Mouse (Mus musculus) inflammation-experienced regulatory T-cells, adult 6 months (primary cell): ENCODE data around the gene Ly6g6e. TPM values are rescaled to one million over a fixed set of nuclear protein-coding genes. Genes with fewer than 3 reads are reported as not detected.

Experiments
- ATAC-seq: one replicate; pipeline ENCODE4 v1.8.0; 2017
- polyA plus RNA-seq, 3 experiments: library from polyadenylated mRNA; unstranded; fragments of 100-300 nt; shearing (Covaris generic); gene quantifications; one replicate each; pipeline ENCODE4 v1.2.1; 2017

Ly6g6e gene
- polyA plus RNA-seq, 3 experiments from 2014 or later, result not detected

DNA sequence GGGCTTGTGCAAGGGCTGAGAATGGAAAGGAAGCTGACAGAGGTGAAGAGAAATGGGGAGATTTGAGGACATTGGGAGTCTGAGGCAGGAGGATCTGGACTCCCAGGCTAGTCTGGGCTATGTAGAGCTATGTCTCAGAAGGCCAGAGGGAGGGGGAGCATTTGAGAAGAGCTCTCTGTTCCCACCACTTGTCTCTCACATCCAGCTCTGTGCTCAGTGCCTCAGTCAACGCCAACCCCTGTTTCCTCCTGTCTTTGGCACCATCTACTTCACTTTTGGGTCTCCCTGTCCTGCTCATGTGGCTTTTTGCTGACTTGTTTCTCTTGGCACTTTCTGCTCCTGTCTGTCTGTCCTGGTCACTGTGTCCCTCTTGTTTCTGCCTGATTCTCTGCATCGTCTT, 583 bp downstream of the Ly6g6e start:
- no peak for ATAC-seq

DNA sequence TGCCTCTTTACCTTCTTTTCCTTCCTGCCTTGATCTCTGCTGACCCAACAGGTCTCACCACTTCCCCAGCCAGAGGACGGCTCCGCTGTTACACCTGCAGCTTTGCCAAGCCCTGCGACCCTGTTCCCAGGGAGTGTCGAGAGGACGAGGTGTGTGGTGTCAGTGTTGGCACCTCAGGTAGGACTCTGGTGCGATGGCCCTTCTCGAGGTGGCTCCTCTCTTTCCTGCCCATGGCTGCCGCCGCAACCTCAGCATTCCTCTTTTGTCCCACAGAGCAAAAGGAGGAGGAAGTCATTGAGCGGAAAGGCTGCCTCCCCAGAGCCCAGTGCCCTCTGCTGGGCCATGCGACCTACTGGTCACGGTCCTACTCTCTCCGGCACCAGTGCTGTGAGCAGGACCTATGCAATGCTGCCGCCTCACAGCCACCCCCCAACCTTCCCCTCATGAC, 1.1 kb downstream of the Ly6g6e start, which contains the start of gene Ly6g6d:
Gene Ly6g6d, minus strand, starts transcription at position 280 of the 448 bp plus-strand sequence.
- ATAC-seq, result no peak

DNA sequence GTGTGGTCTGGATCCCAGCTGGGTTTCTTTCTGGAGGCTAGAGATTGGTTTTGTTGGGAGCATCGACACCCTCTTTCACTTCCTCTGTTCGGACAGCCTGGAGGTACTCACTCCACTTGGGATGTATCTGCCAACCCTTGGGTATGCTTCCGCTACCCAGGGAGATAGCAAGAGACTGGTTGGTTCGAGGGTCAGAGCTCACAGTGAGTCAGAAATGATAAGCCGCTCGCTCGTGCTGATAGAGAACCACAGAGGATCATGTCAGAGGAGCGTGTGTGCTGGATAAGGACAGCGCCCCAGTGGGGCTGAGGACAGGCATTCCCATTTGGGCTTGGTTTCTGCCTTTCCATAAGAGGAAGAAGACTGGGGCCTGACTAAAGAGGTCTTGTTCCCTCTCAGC, 3.1 kb downstream of the Ly6g6e start:
- no peak for ATAC-seq

DNA sequence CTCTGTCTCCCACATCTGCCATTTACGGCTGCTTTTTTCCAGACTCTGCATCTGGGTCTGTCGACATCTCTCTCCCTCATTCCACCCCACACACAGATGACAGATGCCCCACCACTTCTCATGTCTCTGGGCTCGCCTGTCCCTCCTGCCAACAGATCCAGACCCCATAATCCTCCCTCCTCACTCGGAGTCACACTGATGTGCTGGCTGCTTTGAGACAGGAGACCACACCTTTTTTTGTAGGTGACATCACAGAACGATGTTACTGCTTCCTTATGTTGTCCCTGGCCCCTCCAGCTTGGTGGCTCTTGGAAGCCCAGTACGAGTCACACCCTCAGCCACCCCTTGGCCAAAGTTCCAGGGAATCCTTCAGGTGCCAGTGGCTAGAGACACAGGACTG, 3.5 kb downstream of the Ly6g6e start:
- ATAC-seq, result no peak

DNA sequence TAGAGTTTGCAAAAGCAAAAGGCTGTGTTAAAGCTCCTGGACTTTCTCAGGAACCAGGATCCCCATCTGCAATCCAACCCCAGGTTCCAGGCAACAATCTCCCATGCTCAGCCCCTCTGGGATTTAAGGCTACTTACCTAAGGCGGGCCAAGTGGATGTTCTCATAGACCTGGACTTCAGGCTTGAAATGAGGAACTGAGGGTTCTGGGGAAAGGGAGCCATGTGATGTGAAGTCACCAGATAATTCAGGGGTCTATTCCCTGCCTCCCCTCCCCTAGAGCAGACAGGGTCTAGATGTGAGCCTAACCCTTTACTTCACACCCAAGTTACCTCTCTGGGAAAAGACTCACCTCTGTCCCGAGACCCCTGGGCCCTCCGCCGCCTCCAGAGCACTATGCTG, 4.0 kb downstream of the Ly6g6e start:
- ATAC-seq, result no peak

DNA sequence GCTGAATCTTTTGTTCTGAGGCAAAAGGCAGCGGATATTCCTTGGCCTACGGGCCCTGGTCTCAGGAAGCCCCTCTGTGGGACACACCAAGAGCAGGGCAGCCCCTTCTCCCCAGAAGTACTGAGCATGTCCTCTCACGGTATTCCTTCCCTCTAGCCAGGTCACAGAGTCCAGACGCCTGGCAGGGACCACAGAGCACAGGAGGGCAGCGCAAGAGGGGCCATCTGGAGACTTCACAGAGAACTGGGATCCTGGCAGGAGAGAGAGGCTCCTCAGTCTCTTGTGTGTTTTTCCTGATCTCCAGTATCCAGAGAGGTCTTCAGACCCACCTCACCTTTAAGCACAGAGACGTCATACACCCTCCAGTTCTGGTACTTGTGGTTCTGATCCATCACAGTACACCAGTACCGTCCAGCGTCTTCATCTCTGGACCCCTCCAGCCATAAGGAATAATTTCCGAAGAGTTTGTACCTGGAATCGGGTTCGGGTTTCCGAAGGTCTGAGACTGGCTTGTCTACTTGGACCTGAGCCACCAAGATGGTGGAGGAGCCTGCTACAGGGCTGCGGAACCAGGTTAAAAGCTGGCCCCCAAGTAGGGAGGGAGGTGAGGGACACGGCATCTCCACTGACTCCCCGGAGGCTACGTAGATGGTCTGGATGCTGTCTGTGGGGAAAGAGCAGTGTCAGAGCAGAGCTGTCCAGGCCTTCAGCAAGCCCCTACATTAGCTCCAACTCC, 6.3 kb downstream of the Ly6g6e start:
- no peak for ATAC-seq

DNA sequence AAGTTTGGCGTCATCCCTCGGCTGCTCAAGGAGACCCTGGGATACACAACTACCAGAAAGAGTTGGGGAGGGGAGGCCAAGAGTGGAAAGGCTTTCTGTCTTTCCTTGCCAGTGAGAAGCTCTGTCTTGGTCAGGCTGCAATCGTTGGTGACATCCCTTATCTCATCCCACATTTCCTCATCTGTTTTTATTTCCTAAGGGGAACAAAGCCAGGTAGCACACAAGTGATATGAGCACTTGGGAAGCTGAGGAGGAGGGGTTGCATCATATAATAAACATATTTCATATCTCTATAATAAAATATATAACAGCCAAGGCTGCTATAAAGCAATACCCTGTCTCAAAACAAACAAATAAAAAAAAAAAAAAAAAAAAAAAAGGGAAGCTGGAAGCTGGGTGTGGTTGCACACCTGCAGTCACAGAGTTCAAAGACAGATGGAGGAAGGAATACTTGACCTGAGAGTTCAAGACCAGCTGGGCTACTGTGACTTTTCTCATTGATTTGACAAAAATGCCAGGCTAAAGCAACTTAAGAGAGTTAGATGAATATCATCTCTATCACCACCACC, 7.3 kb downstream of the Ly6g6e start:
- no peak for ATAC-seq

DNA sequence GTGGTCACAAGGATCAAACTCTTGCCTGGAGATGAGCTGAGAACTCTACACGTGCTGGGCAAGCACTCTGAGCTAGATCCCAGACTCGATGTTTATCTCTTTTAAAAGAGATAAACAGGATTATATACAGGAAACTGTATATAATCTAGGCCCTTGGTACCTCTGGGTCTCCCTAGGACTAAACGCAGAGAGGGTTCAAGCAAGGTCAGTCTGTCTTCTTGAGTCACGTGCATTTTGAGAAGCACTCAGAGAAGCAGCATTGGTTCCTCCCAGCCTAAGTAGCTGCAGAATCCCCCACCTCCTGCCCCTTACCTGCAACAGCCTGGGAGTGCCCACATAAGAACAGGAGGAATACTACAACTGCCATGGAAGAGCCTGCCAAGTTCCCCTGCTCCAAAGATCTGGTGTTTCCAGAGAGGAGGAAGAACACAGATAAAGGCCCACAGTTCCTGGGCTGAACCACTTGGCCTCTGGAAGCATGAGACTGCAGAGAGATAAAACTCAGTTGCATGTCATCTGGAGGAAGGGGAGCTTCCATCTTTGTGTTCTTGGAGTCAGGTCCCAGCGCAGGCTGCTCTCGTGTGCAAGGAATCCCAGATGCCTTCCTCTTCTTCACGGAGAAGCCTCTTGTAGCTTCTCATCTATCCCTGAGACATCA, 8.6 kb downstream of the Ly6g6e start, which contains the start of gene Ly6g6f:
Gene Ly6g6f, minus strand, starts transcription at position 403 of the 658 bp plus-strand sequence.
- ATAC-seq, result no peak

DNA sequence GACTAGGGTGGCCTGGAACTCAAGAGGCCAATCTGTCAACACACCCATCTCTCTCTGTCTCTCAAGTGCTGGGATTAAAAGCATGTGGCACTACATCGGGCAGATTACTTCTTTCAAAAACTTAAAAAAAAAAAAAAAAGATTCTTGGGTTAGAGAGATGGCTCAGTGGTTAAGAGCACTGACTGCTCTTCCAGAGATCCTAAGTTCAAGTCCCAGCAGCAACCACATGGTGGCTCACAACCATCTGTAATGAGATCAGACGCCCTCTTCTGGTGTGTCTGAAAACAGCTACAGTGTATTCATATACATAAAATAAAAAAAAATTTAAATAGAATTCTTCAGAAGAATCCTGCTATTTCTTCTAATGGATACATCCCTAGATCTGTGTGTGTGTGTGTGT, 11.4 kb downstream of the Ly6g6e start:
- no peak for ATAC-seq

DNA sequence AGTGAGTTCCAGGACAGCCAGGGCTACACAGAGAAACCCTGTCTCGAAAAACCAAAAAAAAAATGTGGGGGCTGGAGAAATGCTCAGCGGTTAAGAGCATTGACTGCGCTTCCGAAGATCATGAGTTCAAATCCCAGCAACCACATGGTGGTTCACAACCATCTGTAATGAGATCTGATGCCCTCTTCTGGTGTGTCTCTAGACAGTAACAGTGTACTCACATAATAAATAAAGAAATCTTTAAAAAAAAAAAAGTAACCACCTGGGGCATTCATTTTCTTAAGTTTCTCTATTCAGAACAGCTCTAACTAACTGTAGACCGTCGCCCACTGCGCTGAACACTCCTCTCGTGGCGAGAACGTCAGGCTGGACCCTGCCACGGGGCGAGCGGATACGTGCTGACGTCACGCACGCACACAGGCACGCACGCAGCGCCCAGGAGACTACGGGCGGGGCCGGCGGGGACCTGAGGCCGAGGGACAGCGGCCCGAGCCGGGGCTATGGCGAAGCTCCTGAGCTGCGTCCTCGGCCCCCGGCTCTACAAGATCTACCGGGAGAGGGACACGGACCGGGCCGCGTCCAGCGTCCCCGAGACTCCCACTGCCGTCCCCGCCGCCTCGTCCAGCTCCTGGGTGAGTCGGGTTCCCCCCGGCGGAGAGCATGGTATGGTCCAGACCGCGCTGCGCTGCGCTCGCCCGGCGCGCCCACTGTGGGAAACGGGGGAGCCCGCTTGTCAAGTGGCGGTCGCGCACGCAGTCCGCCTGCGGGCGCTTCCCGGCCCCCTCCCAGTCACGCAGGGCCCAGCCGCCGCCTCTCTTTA, 12.3 kb downstream of the Ly6g6e start, which contains the start of gene Abhd16a:
Gene Abhd16a, plus strand, starts transcription at position 439 of the 820 bp plus-strand sequence.
- ATAC-seq, result peak; percentile 95

DNA sequence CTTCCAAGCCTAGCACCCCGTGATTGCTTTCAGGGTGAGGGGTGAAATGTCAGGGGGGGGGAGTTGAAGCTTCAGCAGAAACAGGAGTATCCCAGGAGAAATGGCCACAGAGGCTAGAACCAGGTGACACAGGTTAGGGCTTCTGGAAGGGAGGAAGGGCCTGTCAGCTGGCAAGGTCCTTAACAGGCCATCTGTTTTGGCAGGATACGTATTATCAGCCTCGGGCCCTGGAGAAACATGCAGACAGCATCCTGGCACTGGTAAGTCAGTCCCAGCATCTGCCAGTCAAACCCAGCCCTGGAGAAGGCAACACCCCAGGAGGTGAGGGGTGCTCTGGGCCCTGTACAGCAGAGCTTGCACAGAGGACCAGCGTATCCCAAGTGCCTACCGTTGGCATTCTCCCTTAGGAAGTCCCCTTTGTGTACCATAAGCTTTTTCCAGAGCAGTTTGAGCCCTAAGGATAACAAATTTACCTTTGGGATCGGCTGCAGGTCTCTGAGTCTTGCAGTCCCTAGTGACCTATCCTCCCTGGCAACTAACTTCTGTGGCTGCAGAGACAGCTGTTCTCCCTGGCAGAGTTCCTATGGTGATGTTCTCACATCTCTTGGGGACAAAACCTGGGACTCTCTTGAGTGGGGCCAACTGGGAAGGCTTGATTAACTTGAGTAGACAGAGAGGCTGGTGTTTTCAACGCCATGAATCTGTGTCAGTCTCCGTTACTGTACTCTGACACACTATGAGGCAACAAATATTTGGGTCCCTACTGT, 13.6 kb downstream of the Ly6g6e start:
- ATAC-seq, result no peak

DNA sequence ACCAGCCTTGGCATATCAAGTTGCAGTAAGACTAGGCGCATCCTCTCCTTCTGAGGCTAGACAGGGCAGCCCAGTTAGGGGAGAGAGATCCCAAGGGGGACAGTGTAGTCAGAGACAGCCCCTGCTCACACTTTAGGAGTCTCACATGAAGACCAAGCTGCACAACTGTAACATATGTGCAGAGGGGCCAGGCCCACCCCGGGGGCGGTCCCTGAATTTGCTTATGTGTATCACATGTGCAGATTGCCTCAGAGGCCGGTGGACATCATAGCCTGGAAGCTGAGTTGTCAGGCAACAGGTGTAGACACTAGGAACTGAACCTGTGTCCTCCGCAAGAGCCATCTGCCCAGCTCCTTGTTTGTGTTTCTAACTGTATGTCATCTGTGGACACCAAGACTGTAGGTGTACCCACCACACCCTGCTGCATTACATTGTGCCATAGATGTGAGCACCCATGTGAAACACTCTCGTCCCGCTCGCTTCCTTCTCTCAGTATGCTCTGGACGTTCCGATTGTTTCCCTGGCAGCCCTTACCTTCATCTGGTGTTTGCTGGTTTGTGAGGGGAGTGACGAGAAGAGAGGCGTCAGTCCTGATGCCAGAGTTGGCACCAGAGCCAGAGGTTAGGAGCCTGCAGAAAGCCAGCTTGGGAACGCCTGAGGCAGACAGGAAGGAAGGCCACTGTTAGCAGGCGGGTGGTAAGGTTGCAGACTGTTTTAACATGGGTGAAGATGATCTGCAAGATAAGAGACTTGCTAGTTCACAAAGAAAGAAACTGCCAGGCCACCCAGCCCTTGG, 15.9 kb downstream of the Ly6g6e start:
- no peak for ATAC-seq

DNA sequence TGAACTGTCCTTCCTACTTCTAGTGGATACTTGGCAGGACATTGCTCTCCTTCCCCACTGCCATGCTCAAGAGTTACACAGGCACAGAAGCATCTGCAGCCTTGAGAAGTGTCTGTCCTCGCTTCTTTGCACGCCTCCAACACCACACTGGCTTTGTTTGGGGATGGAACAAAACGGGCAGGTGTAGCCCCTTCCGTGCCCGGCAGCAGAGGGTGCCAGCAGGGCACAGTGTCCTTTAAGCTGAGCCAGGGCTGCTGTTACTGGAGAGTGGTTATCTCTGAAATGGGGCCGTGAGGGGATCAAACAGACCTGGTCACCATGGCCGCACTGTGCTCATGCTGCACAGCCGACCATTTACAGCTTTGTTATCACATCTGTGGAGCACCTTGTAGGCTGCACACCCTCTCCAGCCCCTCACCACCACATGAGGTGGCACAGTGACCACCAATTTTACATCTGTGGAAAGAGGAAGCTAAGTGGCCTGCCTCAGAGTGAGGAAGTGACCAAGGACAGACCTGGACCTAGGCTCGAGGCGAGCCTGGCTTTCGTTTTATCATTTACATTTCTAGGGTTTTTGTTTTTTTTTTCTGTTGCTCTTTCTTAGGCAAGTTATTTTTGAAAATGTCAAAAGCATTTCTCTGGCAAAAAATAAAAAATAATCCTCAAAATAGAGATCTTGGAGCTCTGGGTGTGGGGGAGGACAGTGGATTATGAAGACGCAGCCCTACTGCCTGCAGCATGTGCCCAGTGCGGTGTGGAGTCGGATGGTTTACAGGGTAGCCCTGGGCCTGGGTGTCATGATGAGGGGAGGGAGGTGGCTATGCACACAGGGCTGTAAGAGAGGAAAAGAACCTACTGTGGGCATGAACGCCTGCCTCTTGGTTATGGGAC, 18.0 kb downstream of the Ly6g6e start:
- no peak for ATAC-seq

DNA sequence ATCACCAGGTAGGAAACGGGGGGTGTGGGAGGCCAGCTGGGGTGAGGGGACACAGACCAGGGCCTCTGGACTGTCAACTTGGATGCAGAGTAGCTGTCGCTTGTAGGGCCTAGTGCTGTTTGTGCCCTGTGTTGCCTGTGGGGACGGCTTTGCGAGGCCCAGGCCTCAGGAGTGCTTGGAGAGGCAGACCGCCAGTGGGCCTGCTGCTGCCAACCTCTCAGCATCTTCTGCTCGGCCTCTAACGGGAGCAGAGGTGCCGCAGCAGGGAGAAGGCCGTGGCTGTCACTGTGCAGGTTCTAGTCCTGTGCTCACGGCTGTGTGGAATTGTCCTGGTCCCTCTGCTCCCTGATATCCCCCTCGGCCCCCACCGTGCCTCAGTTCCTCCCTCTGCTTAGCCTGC, 19.9 kb downstream of the Ly6g6e start:
- ATAC-seq, result no peak

DNA sequence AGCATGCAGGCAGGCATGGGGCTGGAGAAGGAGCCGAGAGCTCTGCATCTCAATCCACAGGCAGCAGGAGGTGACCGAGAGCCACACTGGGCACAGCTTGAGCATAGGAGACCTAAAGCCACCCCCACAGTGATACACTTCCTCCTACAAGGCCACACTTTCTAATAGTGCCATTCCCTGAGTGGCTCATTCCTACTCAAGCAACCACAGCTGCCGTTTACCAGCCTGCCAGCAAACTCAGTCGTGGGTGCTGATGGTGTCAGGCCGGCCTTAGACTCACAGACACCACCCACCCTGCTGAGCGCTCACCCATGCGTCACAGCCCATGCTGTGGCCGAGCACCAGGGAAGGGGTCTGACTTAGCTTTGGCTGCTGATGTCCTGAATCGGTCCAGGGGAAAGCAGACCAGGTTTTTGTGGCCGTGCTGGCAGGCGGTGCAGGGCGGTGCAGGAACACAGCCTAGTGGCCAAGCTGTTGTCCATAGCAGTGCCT, 20.5 kb downstream of the Ly6g6e start:
- ATAC-seq, result no peak

DNA sequence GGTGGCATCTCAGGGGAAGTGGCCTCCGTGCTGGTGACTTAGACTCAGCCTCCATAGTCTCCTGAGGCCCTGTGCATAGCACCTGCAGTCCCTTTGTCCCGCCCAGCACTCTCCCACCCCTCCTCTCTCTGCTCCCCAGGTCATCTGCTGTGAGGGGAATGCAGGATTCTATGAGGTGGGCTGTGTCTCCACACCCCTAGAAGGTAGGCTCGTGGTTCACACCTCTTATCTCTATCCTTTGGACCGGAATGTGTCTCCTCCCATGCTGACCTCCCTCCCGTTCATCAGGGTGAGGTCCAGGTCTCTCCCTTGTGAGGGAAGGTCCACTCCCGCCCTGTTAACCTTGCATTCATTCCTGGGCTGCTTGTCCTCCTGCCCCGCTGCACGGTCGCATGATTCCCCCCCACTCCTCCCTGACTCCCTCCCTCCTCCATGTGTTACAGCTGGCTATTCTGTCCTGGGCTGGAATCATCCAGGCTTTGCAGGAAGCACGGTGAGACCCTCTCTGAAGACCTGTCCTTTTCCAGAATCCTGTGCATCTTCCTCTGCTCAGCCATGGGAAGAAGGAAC, 23.6 kb downstream of the Ly6g6e start:
- no peak for ATAC-seq

DNA sequence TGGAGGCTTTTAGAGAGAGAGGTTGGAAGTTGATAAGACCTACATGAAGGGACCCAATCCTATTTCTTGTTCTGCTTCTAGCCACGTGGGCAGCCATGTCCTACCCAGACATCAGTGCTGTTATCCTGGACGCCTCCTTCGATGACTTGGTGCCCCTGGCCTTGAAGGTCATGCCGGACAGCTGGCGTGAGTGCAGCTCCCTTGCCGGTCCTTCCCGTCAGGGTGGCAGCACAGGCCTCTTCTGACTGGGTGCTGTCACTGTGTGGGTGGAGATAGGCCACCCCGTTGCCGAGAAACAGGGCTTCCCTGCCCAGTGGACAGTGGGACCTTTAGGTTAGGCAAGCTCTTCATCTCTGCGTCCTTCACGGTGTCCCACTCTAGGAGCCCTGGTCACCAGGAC, 24.5 kb downstream of the Ly6g6e start:
- no peak for ATAC-seq

DNA sequence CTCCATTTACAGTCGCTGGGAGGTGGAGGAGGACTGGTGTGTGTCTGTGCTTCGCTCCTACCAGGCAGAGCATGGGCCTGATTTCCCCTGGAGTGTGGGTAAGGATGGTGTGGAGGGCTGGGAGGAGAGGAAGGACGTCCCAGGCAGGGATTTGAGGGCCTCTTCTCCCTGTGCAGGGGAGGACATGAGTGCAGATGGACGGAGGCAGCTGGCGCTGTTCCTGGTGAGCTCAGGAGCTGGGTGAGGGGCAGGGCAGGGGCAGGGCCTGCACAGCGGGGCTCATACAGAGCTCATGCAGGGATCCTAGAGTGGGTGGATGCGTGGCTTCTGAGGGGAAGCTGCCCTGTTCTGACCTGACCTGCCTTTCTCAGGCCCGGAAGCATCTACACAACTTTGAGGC, 25.6 kb downstream of the Ly6g6e start:
- ATAC-seq, result no peak

DNA sequence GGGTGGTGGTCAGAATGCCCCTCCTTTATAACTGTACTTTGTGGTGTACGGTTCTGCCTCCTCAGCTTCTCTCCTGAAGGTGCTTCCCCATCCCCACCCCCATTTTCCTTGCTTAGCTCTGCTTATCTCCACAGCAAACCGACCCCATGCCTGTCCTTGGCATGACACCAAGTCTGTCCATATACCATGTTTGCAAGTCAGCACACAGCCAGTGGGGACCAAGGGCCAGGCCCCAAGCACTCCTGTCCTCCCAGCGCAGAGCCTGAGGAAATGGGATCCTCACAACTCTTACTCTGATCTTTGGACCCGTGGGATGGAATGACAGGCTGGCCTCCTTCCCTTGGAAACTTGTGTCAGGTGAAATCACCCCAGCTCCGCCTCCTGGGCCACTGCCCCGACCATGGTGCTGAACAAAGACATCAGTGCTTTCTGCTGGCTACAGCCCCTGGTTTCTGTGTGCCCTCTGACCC, 26.6 kb downstream of the Ly6g6e start:
- no peak for ATAC-seq
